15 mouse cellular contexts compared by ENCODE assay signal in the genomic region with DNA sequence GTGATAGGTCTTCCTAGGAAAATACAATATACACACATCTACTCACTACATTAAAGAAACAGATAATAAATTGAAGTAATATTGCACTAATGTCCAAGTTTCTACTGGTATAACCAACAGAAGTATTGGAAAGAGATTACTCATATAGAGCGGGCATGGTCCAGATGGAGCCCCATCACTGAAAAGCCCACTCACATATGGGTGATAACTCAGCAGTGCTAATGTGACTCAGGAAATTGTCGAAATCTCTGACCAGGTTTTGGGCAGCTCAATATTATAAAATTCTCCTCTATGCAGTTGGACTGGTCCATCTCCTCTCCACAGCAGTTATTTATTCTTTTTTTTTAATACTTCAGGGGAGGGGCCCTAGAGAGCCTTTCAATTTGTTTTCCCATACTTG.
DNase-seq lines count a peak whose midpoint lies in the region.
"Had no signal": no experiment of that assay in that cellular context is flagged by ENCODE, and none has a peak within 500 bp of the region (broad histone marks: within the 10 kb centered on the region; RNA-seq: fewer than 3 reads in every experiment).

No protein-coding gene starts in this region.

- peak; percentile 2 to 14 for DNase-seq in frontal cortex, postnatal 36 days (ENCODE audit: low spot score in 2 of 2)
- no peak for DNase-seq in frontal cortex, postnatal 14 days (ENCODE audit: low spot score in 2 of 2)
- peak; percentile 45 for DNase-seq in brain, adult 2 months (ENCODE audit: low read depth, low spot score)
- DNase-seq in layer of hippocampus, adult 9-10 months (ENCODE audit: low spot score): peak; percentile 45
- DNase-seq in telencephalon, adult 2 months (ENCODE audit: low read depth, low spot score): peak; percentile 13
- no peak for DNase-seq in urinary bladder, adult 2 months (ENCODE audit: low spot score)
- no peak for DNase-seq in yolk sac, embryonic 10.5 days (ENCODE audit: low spot score)
- DNase-seq: adrenal gland, postnatal 10 days; B cell, adult 2 months; cerebellum, adult 11-12 months; cerebellum, adult 9-10 months; cerebellum, postnatal 25 days; gastrocnemius, adult 2 months; gastrocnemius, postnatal 25 days; heart, postnatal 36 days had no signal

Comparison
In these comparisons a context has a peak if more than half of its experiments do, and no peak if none do; other contexts are left out.
1. DNase-seq: peak in frontal cortex, postnatal 36 days (2 of 2), brain, adult 2 months (single experiment), layer of hippocampus, adult 9-10 months (single experiment) and telencephalon, adult 2 months (single experiment); none in frontal cortex, postnatal 14 days (0 of 2), urinary bladder, adult 2 months (single experiment) and yolk sac, embryonic 10.5 days (single experiment).